Mouse (Mus musculus): ENCODE measurements at regions not wholly inside any gene's neighbourhood (a gene's known extent, or its start where the extent isn't known, plus 50 kb on each side); places are given as distances from the start of the nearest gene placed in this dataset.

- H3K36me3 ChIP-seq (ENCODE audit: control insufficient read depth, insufficient read depth, low read length, poor library complexity, severe bottlenecking): no peaks in the 10 kb centered on the region
- H3K27me3 ChIP-seq (ENCODE audit: control insufficient read depth, insufficient read depth, low read length, poor library complexity, severe bottlenecking): no peaks in the 10 kb centered on the region
- H3K9me3 ChIP-seq (replicated peaks; ENCODE audit: control insufficient read depth, insufficient read depth, low read length, poor library complexity, severe bottlenecking): no peaks in the 10 kb centered on the region
- H3K4me3 ChIP-seq (ENCODE audit: low read depth, low read length): no peak overlapping the region
- H3K9ac ChIP-seq (ENCODE audit: low read depth, poor library complexity, severe bottlenecking): no peak overlapping the region
- H3K4me1 ChIP-seq (ENCODE audit: control insufficient read depth, insufficient read depth, low read length): no peaks in the 10 kb centered on the region
- no peak overlapping the region for H3K27ac ChIP-seq (ENCODE audit: insufficient read depth, low read length)
- no peak for TF ChIP-seq CTCF (IDR thresholded peaks at IDR 0.05; ENCODE audit: low read depth, low read length)
- no peak for TF ChIP-seq EP300 (IDR thresholded peaks at IDR 0.05; ENCODE audit: insufficient read depth, low read depth, low read length)
- no peak for TF ChIP-seq POLR2A (IDR thresholded peaks at IDR 0.05; ENCODE audit: insufficient read depth, low read length)
These were observed 327.4 kb downstream of the H2al1j start for GRCm38 (mm10) chrX:11654976-11655375.

- Histone ChIP-seq H3K27me3 (ENCODE audit: control insufficient read depth, insufficient read depth, low read length, poor library complexity, severe bottlenecking) (0 out of 2 replicates have a peak, but pooled peaks cover under 1% of the 10 kb centered on the region), H3K9me3 (replicated peaks; ENCODE audit: control insufficient read depth, insufficient read depth, low read length, poor library complexity, severe bottlenecking) (no peaks in the 10 kb centered on the region), H3K9ac (ENCODE audit: low read depth, poor library complexity, severe bottlenecking) (no peak overlapping the region), H3K4me1 (ENCODE audit: control insufficient read depth, insufficient read depth, low read length) (no peaks in the 10 kb centered on the region), H3K4me3 (ENCODE audit: low read depth, low read length) (no peak overlapping the region), H3K27ac (ENCODE audit: insufficient read depth, low read length) (no peak overlapping the region), H3K36me3 (ENCODE audit: control insufficient read depth, insufficient read depth, low read length, poor library complexity, severe bottlenecking) (no peaks in the 10 kb centered on the region)
- no peak for TF ChIP-seq EP300 (IDR thresholded peaks at IDR 0.05; ENCODE audit: insufficient read depth, low read depth, low read length)
These were observed 327.8 kb downstream of the H2al1j start for GRCm38 (mm10) chrX:11655466-11655865.

DNA sequence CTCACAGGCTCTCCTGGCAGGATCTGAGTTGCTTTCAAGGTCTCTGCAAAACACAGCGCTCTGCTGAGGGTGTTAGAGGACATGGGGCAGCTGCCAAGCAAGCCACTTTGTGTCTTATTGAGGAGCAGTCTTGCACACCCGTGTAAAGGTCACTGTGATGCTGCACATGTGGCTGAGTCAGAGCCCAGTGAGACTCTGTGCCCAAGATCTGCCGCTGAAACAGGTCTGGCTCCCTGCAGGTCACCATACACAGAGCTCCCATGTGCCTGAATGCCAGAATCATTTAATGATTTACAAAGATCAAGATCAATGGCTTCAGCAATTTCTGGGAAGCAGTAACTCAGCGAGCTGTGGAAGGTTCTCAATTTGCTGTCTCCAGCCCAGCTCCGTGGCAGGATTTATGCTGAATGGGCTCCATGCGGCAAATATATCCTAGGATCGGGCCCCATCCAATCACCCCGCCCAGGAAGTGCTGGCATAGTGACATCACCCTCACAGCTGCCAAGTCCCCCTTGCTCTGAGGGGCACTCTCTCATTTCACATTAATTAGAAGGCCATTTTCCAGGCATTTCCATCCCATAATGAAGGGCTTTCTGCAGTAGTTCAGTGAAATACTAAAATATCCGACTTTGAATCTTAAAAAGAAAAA is 330.1 kb downstream of the H2al1j start:
- Histone ChIP-seq H3K27me3 (ENCODE audit: control insufficient read depth, insufficient read depth, low read length, poor library complexity, severe bottlenecking) (0 out of 2 replicates have a peak, but pooled peaks cover 1% of the 10 kb centered on the region), H3K4me3 (ENCODE audit: low read depth, low read length) (no peak overlapping the region)

GRCm38 (mm10) chrX:11663187-11663829 is 335.7 kb downstream of the H2al1j start:
- no peaks in the 10 kb centered on the region for H3K36me3 ChIP-seq (ENCODE audit: control insufficient read depth, insufficient read depth, low read length, poor library complexity, severe bottlenecking)
- no peak overlapping the region for H3K9ac ChIP-seq (ENCODE audit: low read depth, poor library complexity, severe bottlenecking)
- TF ChIP-seq EP300 (IDR thresholded peaks at IDR 0.05; ENCODE audit: insufficient read depth, low read depth, low read length): no peak
- TF ChIP-seq CTCF (IDR thresholded peaks at IDR 0.05; ENCODE audit: low read depth, low read length): no peak
- no peak for TF ChIP-seq POLR2A (IDR thresholded peaks at IDR 0.05; ENCODE audit: insufficient read depth, low read length)
- H3K4me1 ChIP-seq (ENCODE audit: control insufficient read depth, insufficient read depth, low read length): no peaks in the 10 kb centered on the region
- H3K9me3 ChIP-seq (replicated peaks; ENCODE audit: control insufficient read depth, insufficient read depth, low read length, poor library complexity, severe bottlenecking): no peaks in the 10 kb centered on the region
- H3K27me3 ChIP-seq (ENCODE audit: control insufficient read depth, insufficient read depth, low read length, poor library complexity, severe bottlenecking): 0 out of 2 replicates have a peak, but pooled peaks cover 1% of the 10 kb centered on the region
- H3K4me3 ChIP-seq (ENCODE audit: low read depth, low read length): no peak overlapping the region
- no peak overlapping the region for H3K27ac ChIP-seq (ENCODE audit: insufficient read depth, low read length)

More for the DNA sequence above, 330.1 kb downstream of the H2al1j start:
- Histone ChIP-seq H3K9me3 (replicated peaks; ENCODE audit: control insufficient read depth, insufficient read depth, low read length, poor library complexity, severe bottlenecking) (no peaks in the 10 kb centered on the region), H3K9ac (ENCODE audit: low read depth, poor library complexity, severe bottlenecking) (no peak overlapping the region), H3K27ac (ENCODE audit: insufficient read depth, low read length) (no peak overlapping the region), H3K36me3 (ENCODE audit: control insufficient read depth, insufficient read depth, low read length, poor library complexity, severe bottlenecking) (no peaks in the 10 kb centered on the region), H3K4me1 (ENCODE audit: control insufficient read depth, insufficient read depth, low read length) (no peaks in the 10 kb centered on the region)
- no peak for TF ChIP-seq POLR2A (IDR thresholded peaks at IDR 0.05; ENCODE audit: insufficient read depth, low read length)

DNA sequence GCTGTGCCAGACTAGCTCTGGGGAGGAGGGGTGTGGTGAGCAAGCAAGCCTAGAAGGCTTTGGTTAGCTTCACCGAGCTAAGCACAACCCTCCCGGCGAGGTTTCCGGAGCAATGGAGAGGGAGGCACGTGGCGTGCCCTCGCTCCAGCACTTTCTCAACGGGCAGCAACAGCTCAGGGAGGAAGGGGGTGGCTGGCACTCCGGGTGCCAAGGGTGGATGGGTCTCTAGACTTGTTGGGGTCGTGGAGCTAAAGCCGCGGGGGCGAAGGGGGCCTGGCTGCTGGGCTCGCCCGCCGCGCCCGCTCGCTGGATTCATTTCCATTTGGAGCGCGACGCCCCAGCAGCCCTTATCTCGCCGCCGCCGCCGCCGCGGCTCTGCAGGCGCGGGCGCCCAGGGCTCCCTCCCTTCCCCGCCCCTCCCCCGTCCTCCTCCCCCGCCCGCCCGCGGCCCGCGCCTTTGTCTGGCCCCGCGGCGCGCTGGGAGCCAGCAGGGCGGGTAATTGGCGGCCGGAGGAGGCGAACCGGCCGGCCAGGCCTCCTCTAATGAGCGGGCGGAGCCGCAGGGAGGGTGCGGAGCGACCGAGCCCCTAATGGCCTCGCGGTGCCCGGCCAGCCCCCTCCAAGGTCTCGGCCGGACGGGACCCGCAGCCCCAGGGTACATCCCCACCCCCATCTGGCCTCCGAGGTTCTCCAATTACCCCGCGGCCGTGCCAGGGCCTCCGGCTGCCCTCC is 336.9 kb downstream of the H2al1j start:
- TF ChIP-seq CTCF (IDR thresholded peaks at IDR 0.05; ENCODE audit: low read depth, low read length) (no peak), POLR2A (IDR thresholded peaks at IDR 0.05; ENCODE audit: insufficient read depth, low read length) (no peak), EP300 (IDR thresholded peaks at IDR 0.05; ENCODE audit: insufficient read depth, low read depth, low read length) (no peak)
- Histone ChIP-seq H3K4me3 (ENCODE audit: low read depth, low read length) (peak overlapping the region; percentile 84), H3K4me1 (ENCODE audit: control insufficient read depth, insufficient read depth, low read length) (no peaks in the 10 kb centered on the region), H3K27ac (ENCODE audit: insufficient read depth, low read length) (no peak overlapping the region), H3K36me3 (ENCODE audit: control insufficient read depth, insufficient read depth, low read length, poor library complexity, severe bottlenecking) (no peaks in the 10 kb centered on the region), H3K27me3 (ENCODE audit: control insufficient read depth, insufficient read depth, low read length, poor library complexity, severe bottlenecking) (0 out of 2 replicates have a peak, but pooled peaks cover 1% of the 10 kb centered on the region), H3K9me3 (replicated peaks; ENCODE audit: control insufficient read depth, insufficient read depth, low read length, poor library complexity, severe bottlenecking) (no peaks in the 10 kb centered on the region), H3K9ac (ENCODE audit: low read depth, poor library complexity, severe bottlenecking) (peak overlapping the region; percentile 70)
